Comparison of ENCODE assay signal across 15 mouse cellular contexts in genomic region chr13:36988392-36988791, GRCm38 (mm10).
DNase-seq lines count a peak whose midpoint lies in the region; ATAC-seq lines count a peak whose summit lies in the region.
"Had no signal": no experiment of that assay in that cellular context is flagged by ENCODE, and none has a peak within 500 bp of the region (broad histone marks: within the 10 kb centered on the region; RNA-seq: fewer than 3 reads in every experiment).

No protein-coding gene starts in this region.

- DNase-seq in kidney, adult 18-20 months = peak; percentile 2
- no peak for DNase-seq in kidney, postnatal 14 days
- peak; percentile 13 to 43 for DNase-seq in kidney, postnatal 36 days
- DNase-seq in kidney, postnatal 4 days = no peak
- no peak for DNase-seq in spleen, postnatal 36 days (ENCODE audit: low spot score in 2 of 2)
- DNase-seq: adrenal gland, adult 2 months; adrenal gland, postnatal 25 days; cerebellum, adult 18-20 months; cerebellum, adult 9-11 months; cerebellum, postnatal 36 days; gastrocnemius, postnatal 10 days; heart, postnatal 36 days had no signal

- ATAC-seq in granulocyte monocyte progenitor cell, adult 5-6 weeks (replicated peaks; ENCODE audit: poor library complexity, severe bottlenecking) = peak; percentile 82
- peak; percentile 83 for ATAC-seq in monocyte, adult 5-6 weeks (replicated peaks; ENCODE audit: insufficient number of reproducible peaks, low FRiP score, low TSS enrichment, poor library complexity, severe bottlenecking)
- ATAC-seq: forebrain, embryonic 16.5 days had no signal

Comparison
In these comparisons a context has a peak if more than half of its experiments do, and no peak if none do; other contexts are left out.
1. DNase-seq: peak in kidney, adult 18-20 months (single experiment) and kidney, postnatal 36 days (2 of 2); none in kidney, postnatal 14 days (single experiment), kidney, postnatal 4 days (0 of 2) and spleen, postnatal 36 days (0 of 2).